In the genomic region with DNA sequence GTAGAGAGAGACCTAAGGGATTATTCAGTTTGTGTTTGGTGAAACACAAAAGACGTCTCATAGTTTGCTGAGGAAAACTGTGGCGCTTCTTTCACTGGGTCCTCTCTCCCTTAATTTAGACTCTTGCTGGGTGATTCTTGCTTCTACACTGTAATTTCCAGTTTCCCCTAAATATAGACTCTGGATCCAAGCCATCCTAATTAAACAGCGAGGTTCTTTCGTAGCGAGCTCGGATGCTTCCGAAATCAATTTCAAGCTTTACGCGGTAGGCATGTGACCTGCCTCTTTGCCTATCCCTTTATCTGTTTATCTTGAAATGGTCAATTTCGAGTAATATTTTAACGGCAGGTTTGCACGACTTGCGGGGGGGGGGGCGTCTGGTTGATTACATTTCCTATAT, we compare ENCODE assay signal across 20 mouse cellular contexts.
"Had no signal": no experiment of that assay in that cellular context is flagged by ENCODE, and none has a peak within 500 bp of the region (broad histone marks: within the 10 kb centered on the region; RNA-seq: fewer than 3 reads in every experiment).

No protein-coding gene starts in this region.

- H3K4me1 ChIP-seq: limb, embryonic 13.5 days; liver, embryonic 13.5 days had no signal

- H3K4me3 ChIP-seq: kidney, embryonic 15.5 days; left cerebral cortex, adult 2 months; limb, embryonic 13.5 days; liver, embryonic 13.5 days; midbrain, embryonic 12.5 days; neural tube, embryonic 12.5 days; neural tube, embryonic 15.5 days had no signal

- H3K4me2 ChIP-seq: kidney, embryonic 15.5 days; liver, embryonic 13.5 days; midbrain, embryonic 12.5 days; neural tube, embryonic 12.5 days had no signal

- H3K36me3 ChIP-seq: kidney, embryonic 15.5 days; limb, embryonic 13.5 days; liver, embryonic 13.5 days; midbrain, embryonic 12.5 days; neural tube, embryonic 12.5 days; neural tube, embryonic 15.5 days had no signal

- H3K27me3 ChIP-seq: kidney, embryonic 15.5 days; limb, embryonic 13.5 days; liver, embryonic 13.5 days; midbrain, embryonic 12.5 days; neural tube, embryonic 12.5 days; neural tube, embryonic 15.5 days had no signal

- DNase-seq: kidney, postnatal 10 days; layer of hippocampus, postnatal 36 days; left cerebral cortex, postnatal 4 days; liver; liver, embryonic 13.5 days; lung, adult 2 months; lung, postnatal 14 days; lung, postnatal 4 days; right cerebral cortex, adult 18-20 months; right cerebral cortex, postnatal 14 days; thymus, adult 2 months; thymus, postnatal 14 days; thymus, postnatal 4 days had no signal

- H3K9ac ChIP-seq: kidney, embryonic 15.5 days; limb, embryonic 13.5 days; liver, embryonic 13.5 days; midbrain, embryonic 12.5 days; neural tube, embryonic 12.5 days; neural tube, embryonic 15.5 days had no signal

- H3K9me3 ChIP-seq: kidney, embryonic 15.5 days; limb, embryonic 13.5 days; liver, embryonic 13.5 days; midbrain, embryonic 12.5 days; neural tube, embryonic 12.5 days; neural tube, embryonic 15.5 days had no signal

- H3K27ac ChIP-seq: kidney, embryonic 15.5 days; left cerebral cortex, adult 2 months; limb, embryonic 13.5 days; liver, embryonic 13.5 days; midbrain, embryonic 12.5 days; neural tube, embryonic 12.5 days; neural tube, embryonic 15.5 days; stomach, postnatal 0 days had no signal
